Mouse (Mus musculus) gastrocnemius, postnatal 25 days (tissue): ENCODE results near the gene Homer2. TPM values are rescaled to one million over a fixed set of nuclear protein-coding genes. Genes with fewer than 3 reads are reported as not detected.

Experiments used
- DNase-seq: peaks from one replicate; pipeline ENCODE4 v3.0.0; 2022
- total RNA-seq, 2 experiments: library from RNA; stranded (reverse); gene quantifications; 1 replicate in 1 of 2; 2 replicates in 1 of 2; pipeline ENCODE4 v1.2.3; 2021

The Homer2 gene
- total RNA-seq, 2 experiments from 2014 or later: 38.5 to 70.4 TPM

DNA sequence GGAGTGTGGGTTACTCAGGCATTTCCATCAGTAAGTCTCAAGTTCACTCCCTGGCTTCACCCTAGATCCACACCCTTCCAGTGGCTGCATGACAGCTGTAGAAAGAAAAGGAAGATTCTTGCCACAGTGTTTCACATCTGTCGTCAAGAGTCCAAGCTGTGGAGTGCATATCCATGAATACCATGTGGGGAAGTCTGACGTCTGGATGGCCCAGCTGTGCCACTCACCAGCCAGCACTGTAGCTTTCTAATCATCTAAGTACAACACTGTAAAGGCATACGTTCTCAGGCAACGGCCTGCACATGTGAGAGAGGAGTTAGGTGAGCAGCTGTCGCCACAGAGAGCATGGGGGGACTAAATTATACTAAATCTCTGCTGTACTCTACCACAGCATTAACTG is 56.0 kb downstream of the Homer2 start:
- DNase-seq: no peak

DNA sequence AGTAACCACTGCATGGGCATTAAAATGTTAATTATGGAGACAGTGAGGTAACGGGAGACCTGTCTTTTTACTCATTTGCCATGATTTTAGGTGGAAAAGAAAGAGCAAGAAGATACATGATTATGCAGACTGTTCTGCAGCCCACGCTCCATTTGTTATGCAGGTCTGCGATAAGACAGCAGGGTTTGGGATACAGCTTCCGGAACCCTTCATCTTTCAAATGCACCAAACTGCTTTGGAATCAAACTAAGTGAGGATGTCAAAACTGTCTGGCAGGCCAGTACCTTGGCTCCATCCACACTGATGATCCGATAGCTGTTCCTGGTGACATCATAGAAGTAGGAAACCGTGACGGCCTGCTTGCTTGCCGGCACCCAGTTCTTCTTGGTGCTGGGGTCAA is 58.1 kb downstream of the Homer2 start:
- DNase-seq: no peak

DNA sequence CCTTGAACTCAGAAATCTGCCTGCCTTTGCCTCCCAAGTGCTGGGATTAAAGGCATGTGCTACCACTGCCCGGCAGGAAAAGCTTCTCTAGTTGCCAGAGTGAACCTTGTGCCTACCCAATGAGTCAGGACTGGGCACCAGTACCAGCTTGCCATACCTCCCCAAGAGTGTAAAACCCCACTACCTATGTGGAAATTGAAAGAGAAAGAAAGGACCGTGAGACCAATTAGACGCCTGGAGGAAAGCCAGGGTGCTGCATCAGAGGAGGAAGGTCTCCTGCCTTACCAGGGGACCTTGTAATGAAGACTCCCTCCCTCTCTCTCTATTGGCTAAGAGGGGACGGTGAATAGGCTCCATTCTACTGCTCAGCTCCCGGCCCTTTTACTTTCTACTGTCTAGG is 59.4 kb downstream of the Homer2 start:
- DNase-seq: no peak

- DNase-seq: no peak
Observed at GRCm38 (mm10) chr7:81644551-81645235, 62.6 kb downstream of the Homer2 start.

DNA sequence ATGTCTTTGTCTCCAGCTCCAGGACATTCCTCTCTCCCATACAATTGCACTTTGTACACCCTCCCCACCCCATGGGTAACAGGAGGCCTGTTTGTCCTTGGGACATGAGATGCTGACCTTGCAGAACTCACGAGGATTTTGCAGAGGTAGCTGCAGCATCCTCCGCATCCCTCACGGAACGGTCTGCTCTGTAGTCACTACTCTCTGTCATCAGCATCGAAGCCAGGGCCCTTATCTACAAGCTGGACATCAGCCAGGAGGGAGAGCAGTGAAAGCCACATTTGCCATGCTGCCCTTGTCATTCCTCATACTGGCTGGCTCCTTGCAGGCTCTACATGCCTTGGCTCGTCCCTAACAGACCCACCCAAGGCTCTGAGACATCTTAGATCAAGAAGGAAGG is 66.2 kb downstream of the Homer2 start:
- no peak for DNase-seq

- no peak for DNase-seq
Observed at GRCm38 (mm10) chr7:81632586-81632985, 74.7 kb downstream of the Homer2 start.

GRCm38 (mm10) chr7:81631261-81631660 is 76.1 kb downstream of the Homer2 start:
- DNase-seq: no peak

- no peak for DNase-seq
Observed at GRCm38 (mm10) chr7:81626460-81626859, 80.9 kb downstream of the Homer2 start.

- no peak for DNase-seq
Observed at GRCm38 (mm10) chr7:81623767-81624166, 83.6 kb downstream of the Homer2 start.

GRCm38 (mm10) chr7:81622793-81623192 is 84.5 kb downstream of the Homer2 start:
- DNase-seq: no peak

GRCm38 (mm10) chr7:81615031-81615430 is 92.3 kb downstream of the Homer2 start:
- DNase-seq: no peak

- DNase-seq: no peak
Observed at GRCm38 (mm10) chr7:81612856-81613635, 94.3 kb downstream of the Homer2 start.

DNA sequence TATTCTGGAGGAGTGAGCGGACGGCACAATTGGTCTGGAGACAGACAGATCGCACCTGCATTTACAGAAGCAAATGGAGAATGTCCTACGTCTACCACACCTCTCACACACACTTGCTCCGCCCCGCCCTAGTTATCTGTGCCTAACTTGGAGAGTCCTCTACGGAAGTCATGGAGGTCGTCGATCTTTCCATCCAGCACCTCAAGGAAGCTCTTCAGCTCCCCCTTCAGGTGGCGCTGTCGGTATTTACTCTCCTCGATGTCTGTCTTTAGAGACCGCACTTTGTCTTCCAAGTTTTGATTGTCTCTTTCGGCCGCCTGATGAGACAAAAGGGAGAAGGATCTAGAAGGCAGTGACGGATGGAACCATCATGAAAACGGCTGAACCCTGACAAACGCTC is 97.2 kb downstream of the Homer2 start:
- DNase-seq: no peak

DNA sequence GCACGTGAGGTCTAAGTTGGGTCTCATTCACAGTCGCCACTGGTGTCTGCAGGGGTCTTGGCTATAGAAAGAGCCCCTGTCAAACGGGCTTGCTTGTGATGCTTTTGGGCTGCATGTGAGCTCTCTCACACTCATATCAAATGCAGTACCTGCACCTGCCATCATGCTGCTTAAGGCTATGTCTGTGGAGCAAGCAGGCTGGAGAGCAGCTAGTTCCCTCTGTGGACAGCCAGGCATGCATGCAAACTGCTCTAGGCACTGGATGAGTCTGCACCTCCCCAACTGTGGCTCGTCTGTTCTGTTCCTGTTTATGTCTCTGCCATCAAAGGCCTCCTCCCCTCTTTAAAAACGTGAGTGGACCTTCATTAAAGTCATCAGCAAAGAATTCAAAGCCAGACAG is 100.9 kb downstream of the Homer2 start:
- DNase-seq: no peak

DNA sequence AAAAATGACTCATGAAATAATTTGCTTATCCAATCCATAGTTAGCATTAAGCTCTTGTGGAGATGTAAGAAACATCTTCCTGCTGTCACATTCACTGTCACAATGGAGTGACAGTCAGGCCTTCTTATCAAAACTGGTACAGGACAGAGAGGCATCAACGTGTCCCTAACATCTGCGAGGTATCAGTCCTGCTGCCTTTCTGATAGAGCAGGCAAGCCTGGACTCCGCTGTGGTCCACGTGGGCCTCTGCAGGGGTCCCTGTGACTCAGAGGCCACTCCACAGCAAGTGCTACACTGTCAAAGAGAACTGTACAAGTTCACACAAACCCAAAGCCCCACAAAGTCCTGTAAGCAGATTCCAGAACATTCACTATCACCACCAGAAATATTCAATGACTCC is 101.8 kb downstream of the Homer2 start:
- DNase-seq: no peak

DNA sequence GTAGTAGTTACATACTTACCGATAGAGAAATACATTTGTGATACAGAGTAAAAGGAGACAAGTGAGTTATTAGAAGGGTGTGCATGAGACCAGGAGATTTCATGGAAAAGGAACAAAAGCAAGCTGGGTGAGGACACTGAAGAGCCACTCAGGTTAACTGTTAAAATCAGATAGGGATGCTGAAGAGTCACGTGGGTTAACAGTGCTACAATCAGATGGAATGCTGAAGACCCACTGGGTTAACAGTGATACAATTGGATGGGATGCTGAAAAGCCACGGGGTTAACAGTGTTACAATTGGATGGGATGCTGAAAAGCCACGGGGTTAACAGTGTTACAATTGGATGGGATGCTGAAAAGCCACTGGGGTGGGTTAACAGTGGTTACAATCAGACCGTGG is 102.3 kb downstream of the Homer2 start:
- no peak for DNase-seq

DNA sequence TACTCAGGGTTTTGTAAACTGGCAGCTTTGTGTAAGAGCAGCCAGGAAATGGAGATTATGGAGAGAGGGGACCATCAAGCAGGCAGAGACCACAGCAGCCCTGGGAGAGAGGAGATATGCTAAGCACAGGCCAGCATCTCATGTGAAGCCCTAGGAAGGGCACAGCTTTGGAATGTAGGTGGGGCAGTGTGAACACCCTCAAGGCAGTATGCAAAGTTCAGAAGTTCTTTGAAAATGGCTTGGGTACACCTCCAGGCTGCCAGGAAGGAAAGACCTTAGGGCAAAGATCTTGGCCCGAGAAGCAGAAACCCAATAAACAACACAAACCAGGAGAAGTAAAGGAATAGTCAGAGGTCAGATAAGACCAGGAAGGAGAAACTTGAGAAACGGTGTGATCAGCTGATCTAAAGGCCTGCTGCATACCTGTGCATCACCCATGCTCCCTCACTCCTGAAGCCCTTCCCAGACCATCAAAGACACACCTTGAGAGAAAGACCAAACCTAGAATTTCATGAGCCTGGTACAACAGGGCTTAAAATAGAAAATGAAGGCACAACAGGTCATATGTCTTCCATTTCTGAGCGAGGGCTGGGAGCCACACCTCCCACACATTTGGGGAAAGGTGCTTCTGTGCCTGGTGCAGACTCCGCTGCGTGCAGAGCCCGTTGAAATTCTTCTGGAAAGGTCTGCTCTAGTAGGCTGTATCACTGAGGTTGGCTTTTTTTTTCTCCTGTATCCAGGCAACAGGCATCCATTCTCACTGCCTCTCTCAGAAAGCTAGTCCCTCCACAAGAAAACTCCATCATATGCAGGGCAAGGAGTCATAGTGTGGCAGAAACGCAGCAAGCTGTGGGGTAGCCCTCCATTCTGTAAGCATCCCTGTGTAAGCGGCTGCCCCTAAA is 107.7 kb downstream of the Homer2 start:
- DNase-seq: no peak

DNA sequence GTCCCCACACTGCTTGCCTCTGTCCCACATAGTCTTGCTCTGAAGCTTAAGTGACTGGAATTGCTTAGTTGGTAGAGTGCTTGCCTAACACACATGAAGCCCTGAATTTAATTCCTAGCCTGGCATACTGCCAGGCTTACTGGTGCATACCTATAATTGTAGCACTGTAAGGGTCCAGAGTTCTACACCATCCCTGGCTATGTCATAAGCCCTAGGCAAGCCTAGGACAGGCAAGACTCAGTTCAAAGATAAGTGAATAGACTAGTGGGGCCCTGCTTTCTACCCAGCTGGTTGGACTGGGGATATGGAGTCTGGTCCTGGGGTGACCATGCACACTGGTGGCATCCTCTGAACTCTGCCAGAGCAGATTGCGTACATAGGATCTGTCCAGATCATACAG is 109.7 kb downstream of the Homer2 start:
- DNase-seq: no peak

DNA sequence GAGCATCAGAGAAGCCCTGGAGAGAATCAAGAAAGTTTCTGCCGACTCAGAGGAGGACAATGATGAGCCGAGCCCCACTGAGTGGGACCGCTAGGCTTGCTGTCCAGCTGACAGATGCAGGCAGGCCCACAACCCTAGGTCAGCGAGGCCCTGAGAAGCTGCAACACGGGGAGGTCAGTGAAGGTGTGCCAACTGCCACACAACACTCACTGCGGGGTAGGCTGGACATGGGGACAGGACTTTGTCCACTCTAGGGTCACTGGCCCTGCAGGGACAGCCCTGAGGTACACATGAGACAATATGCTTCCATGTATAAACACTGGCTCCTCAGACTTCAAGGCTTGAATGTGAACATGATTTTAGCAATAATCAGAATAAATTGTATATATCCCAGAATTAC is 111.2 kb downstream of the Homer2 start:
- DNase-seq: no peak

GRCm38 (mm10) chr7:81595056-81595455 is 112.3 kb downstream of the Homer2 start:
- no peak for DNase-seq

DNA sequence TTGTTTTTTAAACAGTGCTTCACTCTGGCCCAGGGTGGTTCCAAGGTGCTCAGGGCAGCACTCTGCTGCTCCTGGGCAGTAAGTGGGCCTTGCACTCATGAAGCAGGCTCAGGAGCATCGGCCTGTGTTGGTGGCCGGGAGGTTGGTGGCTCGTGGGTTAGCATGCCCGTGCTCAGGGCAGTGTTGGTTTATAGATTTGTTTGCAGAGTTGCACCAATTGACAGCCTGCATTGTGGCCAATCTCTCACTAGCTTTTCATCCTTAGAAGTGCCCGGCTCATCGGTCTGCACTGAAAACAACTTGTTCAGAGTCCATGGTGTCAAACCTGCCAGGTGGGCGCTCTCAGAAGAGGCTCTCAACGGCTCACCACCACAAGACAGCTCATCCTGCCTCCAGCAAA is 113.9 kb downstream of the Homer2 start:
- DNase-seq: no peak

- no peak for DNase-seq
Observed at GRCm38 (mm10) chr7:81592686-81593085, 114.6 kb downstream of the Homer2 start.

DNA sequence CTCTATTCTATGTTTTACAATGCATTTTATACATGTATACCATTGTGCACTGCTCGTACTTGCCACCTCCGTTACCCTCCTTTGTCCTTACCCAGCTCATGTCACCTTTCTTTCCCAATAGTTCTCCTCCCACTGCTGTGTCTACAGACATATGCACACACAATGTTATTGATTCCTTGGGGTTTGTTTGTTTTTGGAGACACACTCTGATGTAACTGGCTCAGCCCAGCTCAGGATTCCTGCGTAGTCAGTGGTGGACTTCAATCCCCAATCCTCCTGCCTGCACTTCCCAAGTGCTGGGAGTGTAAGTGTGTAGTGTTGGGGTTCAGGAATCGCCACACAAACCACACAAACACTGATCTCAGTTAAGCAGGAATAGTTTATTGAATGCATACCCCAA is 120.1 kb downstream of the Homer2 start:
- no peak for DNase-seq
